Mouse (Mus musculus): ENCODE measurements around the gene Sept7.

DNA sequence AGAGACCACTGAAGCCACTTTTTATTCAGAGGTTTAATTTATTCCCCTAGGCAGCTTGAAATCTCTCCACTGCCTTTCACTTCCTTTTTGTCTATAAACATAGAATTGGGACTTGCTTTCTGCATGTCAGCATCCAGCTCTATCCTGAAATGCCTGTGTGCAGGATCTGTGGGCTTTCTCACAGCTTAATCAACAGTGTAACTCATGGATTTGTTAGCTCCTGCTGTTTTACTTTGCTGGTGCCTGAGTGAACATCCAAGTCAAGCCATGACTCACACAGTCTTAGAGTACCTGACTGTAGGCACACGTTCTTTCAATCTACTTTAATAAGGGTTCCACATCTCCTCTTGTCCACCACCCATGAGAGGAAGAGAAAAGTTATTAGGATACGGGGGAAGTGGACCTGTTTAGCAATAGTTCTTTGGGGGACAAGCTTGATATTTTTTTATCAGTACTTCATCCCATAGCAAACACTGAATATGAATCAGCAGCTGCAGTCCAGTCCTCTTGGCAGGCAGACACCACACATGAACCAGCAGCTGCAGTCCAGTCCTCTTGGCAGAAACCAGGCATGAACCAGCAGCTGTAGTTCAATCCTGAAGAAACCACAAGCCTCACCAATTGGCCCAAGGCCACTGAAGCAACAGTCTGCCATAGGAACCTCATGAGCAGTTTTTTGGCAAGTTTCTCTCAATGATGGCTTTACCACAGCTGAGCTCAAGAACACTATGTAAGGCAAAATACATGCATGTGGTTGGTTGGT, 85.4 kb downstream of the Sept7 start:
- TF ChIP-seq CTCF (IDR thresholded peaks at IDR 0.05; ENCODE audit: low read depth) = no peak
- no peak for TF ChIP-seq EP300 (IDR thresholded peaks at IDR 0.05; ENCODE audit: low read depth)

Measured in liver, postnatal 0 days (tissue).